8 mouse cellular contexts compared by ENCODE assay signal in genomic region chr4:126131290-126132121, GRCm38 (mm10). TPM values are rescaled to one million over a fixed set of nuclear protein-coding genes. Genes with fewer than 3 reads are reported as not detected.
DNase-seq lines count a peak whose midpoint lies in the region; ATAC-seq and TF ChIP-seq lines count a peak whose summit lies in the region.

No protein-coding gene starts in this region.

- peaks cover 27% of the 10 kb centered on the region for H3K4me1 ChIP-seq in heart, embryonic 11.5 days (ENCODE audit: control insufficient read depth, insufficient read depth, low read length)
- H3K4me1 ChIP-seq in kidney, embryonic 16.5 days (ENCODE audit: insufficient read depth, low read length), result peaks cover 41% of the 10 kb centered on the region
- H3K4me1 ChIP-seq in lung, embryonic 14.5 days (ENCODE audit: insufficient read depth), result peaks cover 42% of the 10 kb centered on the region

- H3K27me3 ChIP-seq in heart, embryonic 11.5 days (ENCODE audit: control insufficient read depth, insufficient read depth, low read length), result no peaks in the 10 kb centered on the region
- no peaks in the 10 kb centered on the region for H3K27me3 ChIP-seq in kidney, embryonic 16.5 days (ENCODE audit: insufficient read depth, low read length)
- no peaks in the 10 kb centered on the region for H3K27me3 ChIP-seq in lung, embryonic 14.5 days (ENCODE audit: insufficient read depth, low read length)

- no peak overlapping the region for H3K4me3 ChIP-seq in heart, embryonic 11.5 days (ENCODE audit: low read depth, low read length)
- no peak overlapping the region for H3K4me3 ChIP-seq in kidney, embryonic 16.5 days (ENCODE audit: low read length)
- H3K4me3 ChIP-seq in lung, embryonic 14.5 days (ENCODE audit: low read depth, low read length), result no peak overlapping the region

- no peak overlapping the region; the same call in 1 of the 2 replicates for H3K4me2 ChIP-seq in heart, embryonic 11.5 days
- no peak overlapping the region for H3K4me2 ChIP-seq in kidney, embryonic 16.5 days (replicated peaks; ENCODE audit: low read depth, low read length)
- peak overlapping the region; percentile 45 for H3K4me2 ChIP-seq in lung, embryonic 14.5 days

- TF ChIP-seq POLR2A in brain, embryonic 14.5 days (IDR thresholded peaks at IDR 0.05; ENCODE audit: borderline replicate concordance, extremely low read depth, insufficient read depth, insufficient read length, poor library complexity, severe bottlenecking), result no peak

- WGBS in heart, embryonic 11.5 days (ENCODE audit: insufficient replicate concordance), result 54% methylated on average over 10 of the region's 10 CpGs
- 59% methylated on average over 10 of the region's 10 CpGs for WGBS in kidney, embryonic 16.5 days
- WGBS in lung, embryonic 14.5 days, result 34% methylated on average over 10 of the region's 10 CpGs

- H3K36me3 ChIP-seq in heart, embryonic 11.5 days (ENCODE audit: control insufficient read depth, insufficient read depth, low read length), result peaks cover 18% of the 10 kb centered on the region
- H3K36me3 ChIP-seq in kidney, embryonic 16.5 days (ENCODE audit: insufficient read depth, low read length), result peaks cover 36% of the 10 kb centered on the region
- peaks cover 47% of the 10 kb centered on the region for H3K36me3 ChIP-seq in lung, embryonic 14.5 days (ENCODE audit: insufficient read depth)

- ATAC-seq in heart, embryonic 11.5 days (replicated peaks; ENCODE audit: insufficient number of reproducible peaks, low FRiP score, low TSS enrichment), result no peak
- ATAC-seq in kidney, embryonic 16.5 days (ENCODE audit: low FRiP score, low TSS enrichment), result peak; percentile 37; the same call in 1 of the 2 replicates
- ATAC-seq in lung, embryonic 14.5 days (ENCODE audit: insufficient read depth), result peak; percentile 50
- peak; percentile 74 for ATAC-seq in neutrophil, adult 5-6 weeks (ENCODE audit: extremely low read depth, insufficient number of reproducible peaks, low FRiP score, poor library complexity, severe bottlenecking)

- DNase-seq in heart, adult 11 months, result peak; percentile 98
- no peak for DNase-seq in heart, postnatal 25 days (ENCODE audit: low spot score)
- peak; percentile 85 for DNase-seq in brain, embryonic 14.5 days (ENCODE audit: low read depth)
- DNase-seq in lung, embryonic 14.5 days, result peak; percentile 82
- DNase-seq in MN1 (ENCODE audit: low spot score), result no peak

- no peaks in the 10 kb centered on the region for H3K9me3 ChIP-seq in heart, embryonic 11.5 days (replicated peaks; ENCODE audit: control insufficient read depth, low read length)
- H3K9me3 ChIP-seq in kidney, embryonic 16.5 days (ENCODE audit: low read length), result no peaks in the 10 kb centered on the region
- no peaks in the 10 kb centered on the region for H3K9me3 ChIP-seq in lung, embryonic 14.5 days (ENCODE audit: low read depth, low read length)

- intact Hi-C loops in heart, postnatal 25 days (cut with DNase I), result no loop called here

- TF ChIP-seq CTCF in brain, embryonic 14.5 days (IDR thresholded peaks at IDR 0.05; ENCODE audit: borderline replicate concordance, extremely low read depth, insufficient read depth, insufficient read length), result no peak
- TF ChIP-seq CTCF in lung, embryonic 14.5 days (IDR thresholded peaks at IDR 0.05; ENCODE audit: low read depth), result no peak

- peak overlapping the region; percentile 57 for H3K27ac ChIP-seq in heart, embryonic 11.5 days (ENCODE audit: low read depth, low read length)
- H3K27ac ChIP-seq in kidney, embryonic 16.5 days (ENCODE audit: low read length), result peak overlapping the region; percentile 65
- H3K27ac ChIP-seq in lung, embryonic 14.5 days (ENCODE audit: low read depth), result peak overlapping the region; percentile 95

- no peak overlapping the region for H3K9ac ChIP-seq in heart, embryonic 11.5 days (ENCODE audit: low read depth, low read length)
- H3K9ac ChIP-seq in kidney, embryonic 16.5 days (replicated peaks; ENCODE audit: low read length), result no peak overlapping the region; the same call in 1 of the 2 replicates
- peak overlapping the region; percentile 21; the same call in 1 of the 2 replicates for H3K9ac ChIP-seq in lung, embryonic 14.5 days

RNA-seq across cellular contexts. Expression of gene Eva1b, which starts 16.0 kb away (rescaled TPM):
- 10 to 100 TPM; 15.2 to 17.6 TPM for total RNA-seq in heart, postnatal 25 days (2021)
- 20.7 and 23.1 TPM in 2 replicates for polyA plus RNA-seq in brain, embryonic 14.5 days (2012; rRNA removed)
- 31.9 and 33.5 TPM in 2 replicates for polyA plus RNA-seq in heart, embryonic 11.5 days (2014; fragmentation: Nextera tagmentation; extraction: Ambion mirVana)
- 99.9 and 103 TPM in 2 replicates for polyA plus RNA-seq in kidney, embryonic 16.5 days (2015; fragmentation: Nextera tagmentation; extraction: Ambion mirVana)
- 92.6 and 97.8 TPM in 2 replicates for polyA plus RNA-seq in lung, embryonic 14.5 days (2014; fragmentation: Nextera tagmentation; extraction: Ambion mirVana)
- total RNA-seq in neutrophil, adult 5-6 weeks (2017), result 3.1 and 4.4 TPM in 2 replicates

RNA-seq across cellular contexts. Expression of gene Stk40, which starts 27.7 kb away (rescaled TPM):
- total RNA-seq in heart, postnatal 25 days (2021), result 10 to 100 TPM; 37.6 to 38.7 TPM
- polyA plus RNA-seq in brain, embryonic 14.5 days (2012; rRNA removed), result 19.6 and 28.1 TPM in 2 replicates
- polyA plus RNA-seq in heart, embryonic 11.5 days (2014; fragmentation: Nextera tagmentation; extraction: Ambion mirVana), result 18.5 and 23.2 TPM in 2 replicates
- 43.9 and 44.5 TPM in 2 replicates for polyA plus RNA-seq in kidney, embryonic 16.5 days (2015; fragmentation: Nextera tagmentation; extraction: Ambion mirVana)
- polyA plus RNA-seq in lung, embryonic 14.5 days (2014; fragmentation: Nextera tagmentation; extraction: Ambion mirVana), result 30.7 and 38.0 TPM in 2 replicates
- 65.2 and 66.7 TPM in 2 replicates for total RNA-seq in neutrophil, adult 5-6 weeks (2017)

RNA-seq across cellular contexts. Expression of gene Sh3d21, which starts 31.8 kb away (rescaled TPM):
- total RNA-seq in heart, postnatal 25 days (2021), result 1 to 10 TPM; 1.9 to 3.1 TPM
- 0.66 and 0.81 TPM in 2 replicates for polyA plus RNA-seq in brain, embryonic 14.5 days (2012; rRNA removed)
- polyA plus RNA-seq in heart, embryonic 11.5 days (2014; fragmentation: Nextera tagmentation; extraction: Ambion mirVana), result 2.7 and 3.1 TPM in 2 replicates
- 9.1 and 10.5 TPM in 2 replicates for polyA plus RNA-seq in kidney, embryonic 16.5 days (2015; fragmentation: Nextera tagmentation; extraction: Ambion mirVana)
- 5.7 and 7.0 TPM in 2 replicates for polyA plus RNA-seq in lung, embryonic 14.5 days (2014; fragmentation: Nextera tagmentation; extraction: Ambion mirVana)
- total RNA-seq in neutrophil, adult 5-6 weeks (2017), result 0.81 and 0.86 TPM in 2 replicates

RNA-seq across cellular contexts. Expression of gene Lsm10, which starts 35.1 kb away (rescaled TPM):
- 10 to 100 TPM; 10.7 to 12.1 TPM for total RNA-seq in heart, postnatal 25 days (2021)
- 53.6 and 72.8 TPM in 2 replicates for polyA plus RNA-seq in brain, embryonic 14.5 days (2012; rRNA removed)
- polyA plus RNA-seq in heart, embryonic 11.5 days (2014; fragmentation: Nextera tagmentation; extraction: Ambion mirVana), result 42.8 and 44.5 TPM in 2 replicates
- polyA plus RNA-seq in kidney, embryonic 16.5 days (2015; fragmentation: Nextera tagmentation; extraction: Ambion mirVana), result 55.3 and 59.3 TPM in 2 replicates
- 50.2 and 50.6 TPM in 2 replicates for polyA plus RNA-seq in lung, embryonic 14.5 days (2014; fragmentation: Nextera tagmentation; extraction: Ambion mirVana)
- total RNA-seq in neutrophil, adult 5-6 weeks (2017), result 19.4 and 29.0 TPM in 2 replicates

Comparison
In these comparisons a context has a peak if more than half of its experiments do, and no peak if none do; other contexts are left out.
1. DNase-seq: peak in heart, adult 11 months (single experiment), brain, embryonic 14.5 days (single experiment) and lung, embryonic 14.5 days (single experiment); none in heart, postnatal 25 days (single experiment) and MN1 (single experiment).
2. Peak in every context shown above with its lines, with median percentiles within 50 percentile points of each other: H3K27ac ChIP-seq.